Mouse (Mus musculus) megakaryocyte, embryonic 14.5 days (primary cell): ENCODE results near the gene Nnmt.

ENCODE experiments used
- FLI1 ChIP-seq: IDR thresholded peaks from 2 replicates; pipeline ENCODE4 v1.6.1; 2012; ENCODE audit warnings: low read length, inconsistent platforms, mixed read lengths
- GATA1 ChIP-seq: IDR thresholded peaks from 3 replicates; pipeline ENCODE4 v1.6.1; 2012; ENCODE audit warnings: mixed read lengths, low read length, inconsistent platforms, borderline replicate concordance

- no peak for TF ChIP-seq GATA1
- no peak for TF ChIP-seq FLI1
Observed at GRCm38 (mm10) chr9:48650846-48651245, 45.9 kb upstream of the Nnmt start.
